Mouse (Mus musculus): ENCODE results near the gene Strn3.

The Strn3 gene

GRCm38 (mm10) chr12:51691845-51692632, at the start of gene Strn3:
TSS of gene Strn3 (minus strand) at chr12:51691897.
- peak; percentile 97 for DNase-seq

DNA sequence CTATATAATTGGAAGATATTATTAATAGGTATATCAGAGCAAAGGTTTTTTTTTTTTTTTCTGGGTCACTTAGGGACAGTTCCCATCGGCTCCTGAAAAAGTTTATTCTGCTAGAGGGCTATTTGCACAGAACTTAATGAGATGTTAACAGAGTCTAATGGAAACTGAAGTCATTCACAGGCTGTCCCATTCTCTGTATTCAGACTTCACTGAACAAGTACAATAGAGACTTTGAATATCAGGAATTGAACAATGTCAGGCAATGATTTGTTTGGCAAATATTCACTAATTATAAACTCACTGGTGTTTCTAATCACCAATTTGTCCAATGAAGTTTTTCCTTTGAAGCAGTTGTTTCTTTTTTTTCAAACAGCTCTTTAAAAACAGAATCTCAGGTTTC, 45.1 kb upstream of the Strn3 start:
- DNase-seq = no peak

DNA sequence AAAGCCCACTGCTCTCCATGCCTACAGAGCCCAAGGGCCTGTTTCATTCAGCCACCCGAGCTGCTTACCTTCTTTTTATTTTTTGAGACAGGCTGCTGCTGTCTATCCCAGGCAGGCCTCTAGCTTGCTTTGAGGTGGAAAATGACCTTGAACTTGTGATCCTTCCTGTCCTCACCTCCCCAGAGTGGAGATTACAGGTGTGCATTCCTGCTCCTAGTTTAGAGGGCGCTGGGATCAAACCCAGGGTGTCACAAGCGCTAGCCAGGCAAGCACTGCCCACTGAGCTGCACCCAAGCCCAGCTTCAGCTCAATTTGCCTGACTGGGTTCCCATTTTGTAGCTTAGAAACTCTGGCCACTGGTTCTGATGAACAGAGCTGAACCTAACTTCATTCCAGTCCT, 44.7 kb upstream of the Strn3 start:
- DNase-seq = no peak

DNA sequence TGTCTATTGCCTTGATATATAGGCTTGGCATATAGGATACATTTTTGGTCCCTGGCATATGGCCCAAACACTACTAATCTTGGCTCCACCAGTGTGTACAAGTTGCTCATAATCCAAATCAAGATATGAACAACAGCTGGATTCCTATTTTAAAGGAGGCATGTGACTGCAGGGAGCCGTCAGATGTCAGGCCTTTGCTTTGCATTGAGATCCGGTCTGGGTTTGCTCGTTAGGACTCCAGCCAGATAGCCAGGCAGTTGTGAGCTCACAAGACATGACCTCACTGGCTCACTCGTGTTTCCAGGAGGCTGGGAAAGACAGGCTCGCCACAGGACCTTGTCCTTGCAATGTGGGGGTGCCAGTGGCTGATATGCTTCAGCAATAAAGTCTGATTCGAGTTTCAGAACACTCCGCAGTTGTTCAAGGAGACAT, 44.2 kb upstream of the Strn3 start:
- no peak for DNase-seq

DNA sequence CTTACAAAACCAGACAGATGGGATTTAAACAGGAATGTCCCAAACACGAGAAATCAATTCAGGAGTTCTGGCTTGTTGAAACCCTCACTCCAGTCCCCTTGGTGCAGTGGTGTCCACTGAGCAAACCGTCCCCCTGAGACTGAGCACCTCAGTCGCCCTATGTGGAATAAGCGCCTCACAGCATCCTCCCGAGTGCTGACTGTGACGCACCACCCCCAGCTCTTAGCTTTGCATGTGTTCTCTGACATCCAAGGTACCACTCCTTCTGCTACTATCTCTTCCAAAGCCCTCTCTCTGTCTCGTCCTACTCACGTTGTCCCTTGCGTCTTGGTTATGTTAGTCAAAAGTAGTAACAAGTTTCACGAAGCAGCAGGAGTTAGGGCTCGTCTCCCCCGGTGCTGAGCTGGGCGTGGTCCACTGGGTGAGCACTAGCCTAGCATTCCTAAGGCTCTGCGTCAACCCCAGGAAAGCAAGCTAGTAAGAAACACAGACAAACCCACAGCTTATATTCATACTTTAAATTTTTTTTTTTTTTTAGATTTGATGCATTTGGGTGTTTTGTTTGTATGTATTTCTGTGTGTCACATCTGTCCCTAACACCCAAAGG, 43.0 kb upstream of the Strn3 start:
- DNase-seq = no peak

DNA sequence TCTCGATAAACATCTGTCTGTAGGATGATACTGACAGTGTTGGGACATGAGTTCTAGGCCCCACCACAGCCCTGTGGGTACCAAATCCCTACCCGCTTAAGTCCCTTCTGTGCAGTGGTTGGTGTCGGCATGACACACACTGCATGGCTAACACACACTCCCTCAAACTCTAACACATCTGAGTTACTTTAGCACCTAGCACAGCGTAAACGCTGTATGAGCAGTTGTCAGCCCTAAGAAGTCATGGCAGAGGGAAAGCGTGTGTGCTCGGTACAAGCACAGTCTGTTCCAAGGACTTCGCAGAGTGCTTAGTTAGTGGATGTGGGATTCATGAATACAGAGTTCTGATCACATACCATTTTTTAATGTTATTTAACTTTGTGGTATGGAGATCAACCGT, 38.1 kb upstream of the Strn3 start:
- no peak for DNase-seq

DNA sequence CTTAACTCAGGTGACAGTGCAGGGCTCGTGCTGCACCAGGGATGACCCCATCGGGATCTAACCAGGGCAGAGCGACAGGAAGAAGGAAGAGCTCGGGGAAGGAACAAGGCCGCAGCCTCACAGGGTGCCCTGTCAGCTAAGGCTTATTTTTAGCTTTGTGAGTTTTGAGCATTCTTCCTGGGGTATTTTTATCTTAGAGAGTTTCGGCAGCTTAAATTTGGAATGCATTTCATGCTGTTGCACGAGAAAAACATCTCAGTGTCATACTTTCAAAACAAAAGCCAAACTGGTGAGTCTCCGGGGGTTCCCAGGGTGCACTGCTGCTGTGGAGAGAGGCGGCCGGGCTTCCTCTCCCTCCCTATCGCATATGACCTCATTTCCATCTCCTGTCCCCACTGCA, 37.4 kb upstream of the Strn3 start:
- DNase-seq = peak; percentile 29

GRCm38 (mm10) chr12:51721836-51722235, 30.1 kb upstream of the Strn3 start:
- DNase-seq = no peak

GRCm38 (mm10) chr12:51718617-51719016, 26.9 kb upstream of the Strn3 start:
- no peak for DNase-seq

GRCm38 (mm10) chr12:51712685-51713084, 21.0 kb upstream of the Strn3 start:
- DNase-seq = peak; percentile 35

DNA sequence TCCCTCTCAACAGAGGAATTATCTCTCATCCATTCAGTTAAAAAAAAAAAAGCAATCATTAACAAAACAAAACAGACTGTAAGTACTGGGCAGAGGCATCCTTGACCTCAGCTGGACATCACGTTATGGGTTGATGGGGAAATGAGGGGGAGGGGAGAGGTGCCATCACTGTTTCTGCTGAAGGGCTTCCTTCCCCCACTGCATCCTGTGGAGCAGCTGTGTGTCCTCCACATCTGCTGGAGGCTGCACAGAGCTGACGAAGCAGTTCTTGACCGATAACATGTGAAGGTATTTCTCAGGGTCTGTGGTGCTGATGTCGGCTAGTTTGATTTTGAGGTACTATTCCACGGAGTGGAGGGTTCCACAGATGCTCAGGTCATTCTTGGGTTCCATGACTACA, 18.5 kb upstream of the Strn3 start:
- DNase-seq = no peak

DNA sequence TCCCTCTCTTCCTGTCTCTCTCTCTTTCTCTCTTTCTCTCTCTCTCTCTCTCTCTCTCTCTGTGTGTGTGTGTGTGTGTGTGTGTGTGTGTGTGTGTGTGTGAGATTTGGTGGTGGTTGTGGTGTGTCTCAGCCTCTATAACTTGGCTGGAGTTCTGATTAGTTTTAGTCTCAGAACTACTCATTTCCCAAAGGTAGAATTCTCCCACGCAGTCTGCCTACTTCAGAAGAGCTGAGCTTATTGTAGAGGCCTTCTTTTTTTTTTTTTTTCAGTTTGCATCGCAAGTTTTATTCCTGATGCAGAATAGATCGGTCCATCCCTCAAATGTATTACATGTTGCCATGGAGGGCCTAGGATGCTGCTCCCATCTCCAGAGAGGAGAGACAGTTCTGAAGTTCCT, 18.0 kb upstream of the Strn3 start:
- no peak for DNase-seq

GRCm38 (mm10) chr12:51708941-51709686, 17.4 kb upstream of the Strn3 start:
- DNase-seq = no peak

DNA sequence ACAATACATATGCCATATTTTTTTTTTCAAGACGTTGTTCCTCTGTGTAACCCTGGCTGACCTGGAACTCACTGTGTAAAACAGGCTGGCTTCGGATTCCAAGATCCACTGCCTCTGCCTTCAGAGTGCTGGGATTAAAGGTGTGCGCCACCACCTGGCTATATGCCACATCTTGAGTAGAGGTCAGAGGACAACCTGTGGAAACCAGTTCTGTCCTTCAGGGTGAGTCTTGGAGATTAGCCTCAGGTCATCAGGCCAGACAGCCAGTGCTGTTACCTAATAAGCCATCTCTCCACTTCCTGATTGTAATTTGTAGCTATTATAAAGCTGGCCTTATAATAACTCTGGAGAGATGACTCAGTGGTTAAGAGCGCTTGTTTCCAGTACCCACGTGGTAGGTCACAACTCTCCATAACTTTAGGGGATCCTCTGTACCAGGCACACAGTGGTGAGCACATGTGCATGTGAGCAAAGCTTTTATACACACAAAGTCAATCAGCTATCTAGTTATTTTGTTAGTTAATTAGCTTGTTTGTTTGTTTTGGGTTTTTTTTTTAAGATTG, 15.1 kb upstream of the Strn3 start:
- peak; percentile 55 for DNase-seq

DNA sequence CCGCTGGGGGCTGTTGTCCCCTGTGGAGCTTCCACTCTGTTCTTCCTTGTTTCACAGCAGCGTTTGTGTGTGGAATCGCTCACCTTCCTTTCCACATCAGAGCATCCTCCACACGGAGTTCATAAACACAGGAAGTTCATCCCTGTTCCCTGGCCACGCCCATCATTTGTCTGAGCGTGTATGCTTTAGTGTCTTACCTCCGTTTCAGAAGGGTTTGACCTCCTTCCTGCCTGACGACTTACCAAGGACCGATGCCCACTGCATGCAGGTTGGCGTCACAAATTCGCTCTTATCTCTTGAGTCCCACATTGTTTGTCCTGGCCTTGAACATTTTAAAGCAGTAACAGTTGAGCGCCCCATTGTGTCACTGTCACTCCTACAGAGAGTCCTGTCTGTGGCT, 14.1 kb upstream of the Strn3 start:
- no peak for DNase-seq

DNA sequence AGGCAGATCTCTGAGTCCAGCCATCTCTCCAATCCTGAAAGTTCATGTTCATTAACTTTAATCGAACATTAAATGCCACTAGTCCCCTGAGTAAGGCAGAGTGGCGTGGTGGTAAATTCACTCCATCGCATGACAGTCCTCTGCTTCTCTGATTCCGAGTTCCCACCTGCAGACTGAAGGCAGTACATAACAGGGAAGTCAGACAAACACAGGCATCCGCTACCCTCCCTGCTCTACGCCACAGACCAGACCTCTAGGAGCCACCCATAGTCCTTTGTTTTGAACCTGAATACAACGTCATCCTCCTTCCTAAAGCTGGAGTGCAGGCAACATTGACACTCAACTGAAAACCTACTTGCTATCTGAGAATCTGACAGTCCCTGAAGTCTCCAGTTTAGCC, 12.9 kb upstream of the Strn3 start:
- no peak for DNase-seq

DNA sequence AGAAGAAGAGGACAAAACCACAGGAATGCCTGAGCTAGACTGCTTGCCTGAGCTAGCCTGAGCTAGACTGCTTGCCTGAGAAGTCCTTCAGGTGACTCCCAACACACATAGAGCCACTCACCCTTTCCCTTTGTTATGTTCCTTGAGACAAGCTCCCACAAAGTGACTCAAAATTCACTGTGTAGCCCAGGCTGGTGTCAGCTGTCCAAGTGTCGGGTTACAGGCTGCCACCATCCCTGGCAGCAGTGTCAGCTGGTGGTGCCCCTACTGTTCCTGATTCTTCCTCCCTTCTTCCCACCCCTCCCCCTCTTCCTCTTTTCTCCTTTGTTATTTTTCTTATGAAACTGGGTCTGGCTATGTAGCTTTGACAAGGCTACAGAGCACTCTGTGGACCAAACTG, 12.2 kb upstream of the Strn3 start:
- no peak for DNase-seq

GRCm38 (mm10) chr12:51701723-51702122, 10.0 kb upstream of the Strn3 start:
- no peak for DNase-seq

GRCm38 (mm10) chr12:51699623-51700393, 8.1 kb upstream of the Strn3 start:
- DNase-seq = no peak

DNA sequence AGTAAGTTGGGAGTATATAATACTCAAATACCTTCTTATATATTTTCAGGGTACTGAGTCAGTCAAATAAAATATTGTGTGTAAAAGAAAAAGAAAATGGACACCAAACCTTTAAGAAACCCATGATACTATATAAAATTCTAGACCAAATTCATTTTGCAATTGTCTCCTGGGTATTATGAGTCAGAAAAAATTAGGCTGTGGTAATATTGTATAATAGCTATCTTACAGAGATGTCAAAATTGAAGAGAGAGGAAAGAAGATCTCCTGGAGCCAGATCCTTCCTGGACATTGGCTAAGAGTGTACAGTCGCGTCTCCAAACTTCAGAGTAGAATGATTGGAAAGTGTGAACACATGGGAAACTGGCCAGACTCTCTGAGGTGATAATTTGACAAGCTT, 4.5 kb upstream of the Strn3 start:
- no peak for DNase-seq

DNA sequence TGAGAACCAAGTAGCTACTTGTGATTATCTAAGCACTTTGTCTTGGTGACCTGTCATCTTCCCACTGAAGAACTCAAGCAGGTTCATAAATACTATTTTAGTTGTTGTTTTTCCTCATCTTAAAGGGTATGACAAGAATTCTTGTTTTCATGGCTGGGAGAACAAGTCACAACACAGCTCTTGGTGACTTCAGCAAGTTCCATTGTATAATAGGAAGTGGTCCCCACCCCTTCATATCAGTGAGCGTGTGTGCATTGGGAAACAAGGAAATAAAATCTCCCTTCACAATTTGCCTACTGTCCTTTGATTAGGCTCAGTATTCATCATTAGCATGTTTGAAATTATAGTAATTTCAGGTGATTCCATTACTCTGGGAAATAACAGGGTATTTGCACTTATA, 3.3 kb upstream of the Strn3 start:
- DNase-seq = no peak

DNA sequence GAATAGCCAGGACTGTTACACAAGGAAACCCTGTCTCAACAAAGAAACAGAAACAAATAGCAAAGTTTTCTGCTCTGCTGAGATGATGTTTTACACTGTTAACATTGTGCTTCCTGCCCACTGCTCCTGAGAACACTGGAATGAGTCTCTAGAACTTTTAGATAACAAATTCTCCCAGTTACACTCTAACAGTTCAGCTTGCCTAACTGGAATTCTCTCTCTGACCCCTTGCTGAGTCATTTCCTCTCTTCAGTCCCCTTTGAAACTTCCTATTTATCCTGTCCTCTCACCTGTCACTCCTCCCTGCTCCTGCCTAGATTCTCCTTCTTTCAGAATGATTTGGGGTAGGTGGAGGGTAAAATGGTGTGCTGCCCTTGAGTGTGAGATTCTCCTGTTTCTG, 2.4 kb upstream of the Strn3 start:
- no peak for DNase-seq

DNA sequence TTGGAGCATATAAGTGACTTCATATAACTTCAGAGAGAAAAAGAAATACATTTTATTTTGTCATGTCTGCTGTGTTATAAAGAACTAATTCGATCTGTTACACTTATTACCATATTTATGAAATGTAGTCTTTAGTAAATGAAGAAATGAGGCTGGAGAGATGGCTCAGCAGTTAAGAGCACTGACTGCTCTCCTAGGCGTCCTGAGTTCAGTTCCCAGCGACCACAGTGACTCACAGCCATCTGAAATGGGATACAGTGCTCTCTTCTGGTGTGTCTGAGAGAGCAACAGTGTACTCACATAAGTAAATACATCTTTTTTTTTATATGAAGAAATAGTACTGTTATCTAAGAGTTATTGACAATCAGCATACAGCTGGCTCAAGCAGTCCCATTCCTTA, 1.7 kb upstream of the Strn3 start:
- no peak for DNase-seq
